Mouse (Mus musculus) stomach, postnatal 0 days (tissue): ENCODE data around the gene Cntn5. TPM values are rescaled to one million over a fixed set of nuclear protein-coding genes. Genes with fewer than 3 reads are reported as not detected.

Source experiments
- ATAC-seq: fragments of 200-750 bp; cut with Nextera tagmentation; 2 replicates; pipeline ENCODE4 v1.8.0; 2017; ENCODE audit not compliant: low FRiP score, low TSS enrichment
- DNase-seq: peaks from one replicate; pipeline ENCODE4 v3.0.0-alpha.2; 2016; ENCODE audit warnings: low spot score
- H3K27ac ChIP-seq: fragments of 300-500 bp; sonication (generic); replicated peaks from 2 replicates; pipeline ENCODE4 v1.5.1; 2014; ENCODE audit warnings: mild to moderate bottlenecking, control low read depth
- H3K27me3 ChIP-seq: fragments of 300-500 bp; sonication (generic); 2 replicates; pipeline ENCODE4 v1.6.1; 2014; ENCODE audit warnings: low read length; ENCODE audit not compliant: control insufficient read depth, insufficient read depth
- H3K36me3 ChIP-seq: fragments of 300-500 bp; sonication (generic); 2 replicates; pipeline ENCODE4 v1.6.1; 2014; ENCODE audit warnings: low read length, mixed read lengths; ENCODE audit not compliant: control insufficient read depth, insufficient read depth
- H3K4me1 ChIP-seq: fragments of 300-500 bp; sonication (generic); replicated peaks from 2 replicates; pipeline ENCODE4 v1.6.1; 2014; ENCODE audit warnings: antibody characterized with exemption; ENCODE audit not compliant: control insufficient read depth, insufficient read depth
- H3K4me2 ChIP-seq: fragments of 300-500 bp; sonication (generic); replicated peaks from 2 replicates; pipeline ENCODE4 v1.6.1; 2014; ENCODE audit warnings: low read depth, mild to moderate bottlenecking, control low read depth, moderate library complexity
- H3K4me3 ChIP-seq: fragments of 300-500 bp; sonication (generic); 2 replicates; pipeline ENCODE4 v1.5.1; 2014; ENCODE audit warnings: low read depth, low read length, control low read depth
- H3K9ac ChIP-seq: fragments of 300-500 bp; sonication (generic); 2 replicates; pipeline ENCODE4 v1.6.1; 2014; ENCODE audit warnings: mild to moderate bottlenecking, low read length, control low read depth, mixed read lengths
- H3K9me3 ChIP-seq: fragments of 300-500 bp; sonication (generic); 2 replicates; pipeline ENCODE4 v1.6.1; 2016; ENCODE audit warnings: low read length; ENCODE audit not compliant: control insufficient read depth
- CTCF ChIP-seq: IDR thresholded peaks from 2 replicates; pipeline ENCODE4 v1.5.1; 2016; ENCODE audit warnings: antibody characterized with exemption, low read depth, mild to moderate bottlenecking, moderate library complexity
- EP300 ChIP-seq: optimal IDR thresholded peaks from 2 replicates; pipeline ENCODE3; 2016; ENCODE audit warnings: antibody characterized with exemption
- WGBS: fragments of 180-500 bp; shearing (Covaris S2); extraction: QIAGEN DNeasy Blood & Tissue Kit; methylation state at CpG from one replicate; pipeline ENCODE4 v1.1.7; 2014; 5-methylcytosine and 5-hydroxymethylcytosine counted together
- polyA plus RNA-seq: library from polyadenylated mRNA; unstranded; fragments of >200 nt; fragmentation: Nextera tagmentation; extraction: Ambion mirVana; gene quantifications from 2 replicates; pipeline ENCODE4 v1.2.1, GENCODE M21; 2015

Cntn5 gene
- polyA plus RNA-seq, 1 experiment from 2014 or later, result 0.49 TPM

DNA sequence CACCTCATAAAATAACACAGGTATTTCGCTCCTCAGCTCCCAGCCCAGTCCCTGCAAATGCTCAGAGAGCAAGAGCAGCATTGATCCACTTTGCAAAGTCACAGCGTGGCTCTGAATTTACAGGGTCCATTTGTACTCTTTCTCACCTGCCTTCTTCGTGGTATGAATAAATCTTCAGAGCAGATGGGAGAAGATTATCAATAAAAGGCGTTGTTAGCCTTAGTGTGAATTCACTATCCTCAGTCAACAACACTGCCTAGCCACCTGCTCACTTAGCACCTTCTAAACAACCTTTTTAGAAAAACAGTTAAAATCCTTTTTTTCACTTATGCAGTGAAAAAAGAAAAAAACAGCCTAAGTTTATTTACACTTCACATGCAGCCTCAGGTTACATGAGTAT is 237.1 kb downstream of the Cntn5 start:
- H3K9me3 ChIP-seq, result no peaks in the 10 kb centered on the region
- H3K27ac ChIP-seq, result no peak overlapping the region
- H3K27me3 ChIP-seq, result no peaks in the 10 kb centered on the region
- H3K4me1 ChIP-seq, result no peaks in the 10 kb centered on the region
- no peak overlapping the region for H3K4me2 ChIP-seq
- 39% methylated on average over 4 of the region's 4 CpGs for WGBS
- TF ChIP-seq EP300 (no peak), CTCF (no peak)
- H3K4me3 ChIP-seq, result no peak overlapping the region
- no peak overlapping the region for H3K9ac ChIP-seq
- H3K36me3 ChIP-seq, result no peaks in the 10 kb centered on the region
- ATAC-seq, result no peak
- no peak for DNase-seq

DNA sequence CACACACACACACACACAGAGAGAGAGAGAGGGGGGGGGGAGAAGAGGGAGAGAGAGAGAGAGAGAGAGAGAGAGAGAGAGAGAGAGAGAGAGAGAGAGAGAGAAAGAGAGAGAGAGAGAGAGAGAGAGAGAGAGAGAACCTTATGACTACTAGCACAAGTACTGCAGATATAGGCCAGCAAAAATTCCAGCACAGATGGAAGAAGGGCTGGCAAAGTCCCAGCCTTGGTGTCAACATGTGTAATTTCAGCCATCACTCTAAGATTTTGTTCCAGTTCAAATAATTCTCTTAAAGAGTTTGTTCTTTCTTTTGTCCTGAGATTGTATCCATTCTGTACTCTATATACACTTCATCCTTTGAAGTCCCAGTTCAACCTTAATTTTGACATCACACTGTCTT is 238.8 kb downstream of the Cntn5 start:
- ATAC-seq (no peak), DNase-seq (no peak)
- no peaks in the 10 kb centered on the region for H3K9me3 ChIP-seq
- no peaks in the 10 kb centered on the region for H3K27me3 ChIP-seq
- H3K4me3 ChIP-seq, result no peak overlapping the region
- H3K4me1 ChIP-seq, result no peaks in the 10 kb centered on the region
- H3K9ac ChIP-seq, result no peak overlapping the region
- no peak overlapping the region for H3K27ac ChIP-seq
- TF ChIP-seq EP300 (no peak), CTCF (no peak)
- no peak overlapping the region for H3K4me2 ChIP-seq
- H3K36me3 ChIP-seq, result no peaks in the 10 kb centered on the region

DNA sequence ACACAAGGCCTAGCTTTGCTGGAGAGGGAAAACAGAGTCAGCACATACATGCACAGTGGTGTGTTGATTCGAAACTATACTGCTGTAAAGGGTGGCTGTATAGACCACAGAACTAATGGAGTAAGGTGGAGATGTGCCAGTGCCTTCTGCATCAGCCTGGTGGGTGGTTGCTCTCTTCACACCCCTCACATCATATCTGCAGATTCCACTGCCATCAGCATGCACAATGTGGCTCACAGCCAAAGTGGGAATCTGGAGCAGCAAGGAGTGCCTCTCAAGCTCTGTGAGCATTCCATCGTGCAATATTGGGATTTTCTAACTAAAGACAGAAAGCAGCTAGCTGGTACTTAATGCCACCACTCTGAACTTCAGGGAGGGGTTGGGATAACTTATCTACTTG is 241.5 kb downstream of the Cntn5 start:
- WGBS, result 57% methylated on average over 2 of the region's 2 CpGs
- no peak for TF ChIP-seq EP300
- no peak for TF ChIP-seq CTCF
- no peak overlapping the region for H3K4me2 ChIP-seq
- no peak overlapping the region for H3K4me3 ChIP-seq
- no peak overlapping the region for H3K9ac ChIP-seq
- no peak overlapping the region for H3K27ac ChIP-seq
- H3K27me3 ChIP-seq, result no peaks in the 10 kb centered on the region
- no peaks in the 10 kb centered on the region for H3K36me3 ChIP-seq
- H3K4me1 ChIP-seq, result no peaks in the 10 kb centered on the region
- no peak for ATAC-seq
- H3K9me3 ChIP-seq, result no peaks in the 10 kb centered on the region
- no peak for DNase-seq

DNA sequence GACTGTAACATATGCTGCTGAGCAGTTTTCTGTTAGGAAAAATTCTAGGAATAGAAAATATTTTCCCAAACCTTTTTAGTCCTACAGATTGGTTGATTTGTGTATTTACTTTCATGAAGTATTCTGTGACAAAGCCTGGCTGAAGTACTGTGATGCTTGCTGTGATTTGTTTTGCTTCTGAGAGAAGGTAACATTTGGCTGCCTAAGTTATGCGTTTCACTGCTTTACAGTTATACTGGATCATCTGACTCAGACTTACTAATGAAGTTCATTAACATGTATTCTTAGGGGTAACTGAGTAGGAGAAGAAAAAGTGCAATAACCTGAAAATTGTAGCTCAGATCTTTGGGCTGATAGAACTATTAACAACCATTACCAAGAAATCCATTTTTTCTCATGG is 245.1 kb downstream of the Cntn5 start:
- ATAC-seq (no peak), DNase-seq (no peak)
- H3K9me3 ChIP-seq, result no peaks in the 10 kb centered on the region
- TF ChIP-seq CTCF, result no peak
- TF ChIP-seq EP300, result no peak
- no peaks in the 10 kb centered on the region for H3K36me3 ChIP-seq
- no peak overlapping the region for H3K4me3 ChIP-seq
- no peak overlapping the region for H3K27ac ChIP-seq
- no peaks in the 10 kb centered on the region for H3K4me1 ChIP-seq
- H3K9ac ChIP-seq, result no peak overlapping the region
- no peak overlapping the region for H3K4me2 ChIP-seq
- H3K27me3 ChIP-seq, result no peaks in the 10 kb centered on the region
- WGBS, result 72% methylated on average over 1 of the region's 1 CpGs

DNA sequence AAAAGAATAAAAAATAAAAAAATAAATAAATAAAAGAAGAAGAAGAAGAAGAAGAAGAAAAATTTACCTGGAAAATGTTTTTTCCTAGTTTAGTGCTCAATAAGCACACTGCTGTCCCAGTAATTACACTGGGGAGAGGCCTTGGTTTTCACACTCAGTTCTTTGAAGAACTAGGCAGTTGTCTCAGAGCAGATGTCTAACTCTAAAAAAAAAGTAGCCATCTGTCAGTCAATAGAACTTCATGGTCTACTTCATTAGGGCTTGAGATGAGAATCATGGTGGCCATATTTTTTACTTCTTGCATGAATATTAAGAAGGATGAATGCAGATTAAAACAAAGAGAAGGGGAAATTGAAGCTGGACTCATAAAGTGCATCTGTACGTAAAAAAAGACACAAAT is 246.5 kb downstream of the Cntn5 start:
- no peak for DNase-seq
- Histone ChIP-seq H3K36me3 (no peaks in the 10 kb centered on the region), H3K9me3 (no peaks in the 10 kb centered on the region), H3K27me3 (no peaks in the 10 kb centered on the region), H3K4me2 (no peak overlapping the region), H3K4me1 (no peaks in the 10 kb centered on the region), H3K4me3 (no peak overlapping the region), H3K27ac (no peak overlapping the region), H3K9ac (no peak overlapping the region)
- TF ChIP-seq CTCF (no peak), EP300 (no peak)
- ATAC-seq, result no peak
- WGBS, result 86% methylated on average over 1 of the region's 1 CpGs

DNA sequence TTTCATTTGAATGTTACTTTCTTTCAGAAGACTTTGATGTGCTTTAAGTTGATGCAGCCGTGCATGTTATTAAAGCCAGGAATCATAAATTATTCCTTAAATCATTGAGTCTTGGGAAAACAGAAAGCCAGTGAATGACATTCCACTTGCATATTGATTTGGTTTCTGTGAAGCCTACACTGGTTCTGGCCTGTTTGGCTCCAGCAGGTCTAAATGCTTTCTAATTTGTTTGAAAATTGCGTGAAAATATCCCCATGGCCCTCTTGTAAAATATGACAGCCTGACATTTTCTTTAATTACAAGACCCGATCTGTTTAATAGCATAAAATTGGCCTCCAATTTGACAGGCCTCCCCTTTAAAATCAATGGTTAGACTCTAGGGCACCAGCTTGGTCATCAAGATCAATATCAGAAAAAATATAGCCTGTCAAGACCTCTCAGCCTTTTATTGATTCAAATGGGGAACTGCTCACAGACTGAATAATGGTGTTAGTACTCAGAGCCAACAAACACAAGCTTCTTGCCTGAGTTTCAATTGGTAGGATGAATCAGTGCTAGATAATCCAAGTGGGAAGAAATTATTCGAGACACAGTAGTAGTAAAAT is 247.3 kb downstream of the Cntn5 start:
- H3K27ac ChIP-seq, result no peak overlapping the region
- TF ChIP-seq CTCF, result no peak
- no peak for TF ChIP-seq EP300
- no peak overlapping the region for H3K9ac ChIP-seq
- no peak overlapping the region for H3K4me2 ChIP-seq
- no peak for DNase-seq
- H3K4me3 ChIP-seq, result no peak overlapping the region
- no peaks in the 10 kb centered on the region for H3K27me3 ChIP-seq
- WGBS, result 73% methylated on average over 4 of the region's 4 CpGs
- ATAC-seq, result no peak
- H3K36me3 ChIP-seq, result no peaks in the 10 kb centered on the region
- H3K9me3 ChIP-seq, result no peaks in the 10 kb centered on the region
- H3K4me1 ChIP-seq, result no peaks in the 10 kb centered on the region
